Mouse (Mus musculus): ENCODE data around the gene Abhd14b. TPM values are rescaled to one million over a fixed set of nuclear protein-coding genes. Genes with fewer than 3 reads are reported as not detected.

Gene Abhd14b
- polyA plus RNA-seq, 1 experiment from 2014 or later, result 28.3 TPM

- Histone ChIP-seq H3K4me3 (replicated peaks; ENCODE audit: low read length) (peak overlapping the region; percentile 19; the same call in 1 of the 2 replicates), H3K9ac (ENCODE audit: low read length) (peak overlapping the region; percentile 37; the same call in 1 of the 2 replicates), H3K27ac (ENCODE audit: low read length) (no peak overlapping the region), H3K9me3 (replicated peaks; ENCODE audit: control insufficient read depth, low read length) (no peaks in the 10 kb centered on the region), H3K4me2 (ENCODE audit: low read depth, low read length) (peak overlapping the region; percentile 41), H3K4me1 (ENCODE audit: control insufficient read depth, insufficient read depth, low read length) (peaks cover 31% of the 10 kb centered on the region), H3K27me3 (ENCODE audit: control insufficient read depth, insufficient read depth, low read length) (no peaks in the 10 kb centered on the region; the same call in 1 of the 2 replicates), H3K36me3 (ENCODE audit: control insufficient read depth, insufficient read depth, low read length) (no peaks in the 10 kb centered on the region)
- 10% methylated on average over 18 of the region's 18 CpGs for WGBS
- no peak for ATAC-seq (ENCODE audit: insufficient read depth, low FRiP score)
These were observed 26.0 kb upstream of the Abhd14b start for GRCm38 (mm10) chr9:106421033-106421864.

GRCm38 (mm10) chr9:106421865-106422160 lies 25.4 kb upstream of the Abhd14b start:
- Histone ChIP-seq H3K9ac (ENCODE audit: low read length) (peak overlapping the region; percentile 37; the same call in 1 of the 2 replicates), H3K4me3 (replicated peaks; ENCODE audit: low read length) (peak overlapping the region; percentile 19; the same call in 1 of the 2 replicates), H3K4me2 (ENCODE audit: low read depth, low read length) (peak overlapping the region; percentile 41), H3K27me3 (ENCODE audit: control insufficient read depth, insufficient read depth, low read length) (no peaks in the 10 kb centered on the region; the same call in 1 of the 2 replicates), H3K9me3 (replicated peaks; ENCODE audit: control insufficient read depth, low read length) (no peaks in the 10 kb centered on the region), H3K27ac (ENCODE audit: low read length) (no peak overlapping the region), H3K4me1 (ENCODE audit: control insufficient read depth, insufficient read depth, low read length) (peaks cover 31% of the 10 kb centered on the region), H3K36me3 (ENCODE audit: control insufficient read depth, insufficient read depth, low read length) (no peaks in the 10 kb centered on the region)
- 1% methylated on average over 3 of the region's 3 CpGs for WGBS
- ATAC-seq (ENCODE audit: insufficient read depth, low FRiP score), result peak; percentile 61; the same call in 1 of the 2 replicates

GRCm38 (mm10) chr9:106428719-106429220 lies 18.5 kb upstream of the Abhd14b start:
- Histone ChIP-seq H3K4me2 (ENCODE audit: low read depth, low read length) (peak overlapping the region; percentile 88), H3K36me3 (ENCODE audit: control insufficient read depth, insufficient read depth, low read length) (peaks cover 23% of the 10 kb centered on the region; the same call in 1 of the 2 replicates), H3K27me3 (ENCODE audit: control insufficient read depth, insufficient read depth, low read length) (no peaks in the 10 kb centered on the region), H3K27ac (ENCODE audit: low read length) (peak overlapping the region; percentile 98), H3K9me3 (replicated peaks; ENCODE audit: control insufficient read depth, low read length) (no peaks in the 10 kb centered on the region), H3K4me1 (ENCODE audit: control insufficient read depth, insufficient read depth, low read length) (peaks cover 15% of the 10 kb centered on the region), H3K4me3 (replicated peaks; ENCODE audit: low read length) (peak overlapping the region; percentile 94), H3K9ac (ENCODE audit: low read length) (peak overlapping the region; percentile 82)
- WGBS, result 11% methylated on average over 11 of the region's 11 CpGs
- peak; percentile 55 for ATAC-seq (ENCODE audit: insufficient read depth, low FRiP score)

DNA sequence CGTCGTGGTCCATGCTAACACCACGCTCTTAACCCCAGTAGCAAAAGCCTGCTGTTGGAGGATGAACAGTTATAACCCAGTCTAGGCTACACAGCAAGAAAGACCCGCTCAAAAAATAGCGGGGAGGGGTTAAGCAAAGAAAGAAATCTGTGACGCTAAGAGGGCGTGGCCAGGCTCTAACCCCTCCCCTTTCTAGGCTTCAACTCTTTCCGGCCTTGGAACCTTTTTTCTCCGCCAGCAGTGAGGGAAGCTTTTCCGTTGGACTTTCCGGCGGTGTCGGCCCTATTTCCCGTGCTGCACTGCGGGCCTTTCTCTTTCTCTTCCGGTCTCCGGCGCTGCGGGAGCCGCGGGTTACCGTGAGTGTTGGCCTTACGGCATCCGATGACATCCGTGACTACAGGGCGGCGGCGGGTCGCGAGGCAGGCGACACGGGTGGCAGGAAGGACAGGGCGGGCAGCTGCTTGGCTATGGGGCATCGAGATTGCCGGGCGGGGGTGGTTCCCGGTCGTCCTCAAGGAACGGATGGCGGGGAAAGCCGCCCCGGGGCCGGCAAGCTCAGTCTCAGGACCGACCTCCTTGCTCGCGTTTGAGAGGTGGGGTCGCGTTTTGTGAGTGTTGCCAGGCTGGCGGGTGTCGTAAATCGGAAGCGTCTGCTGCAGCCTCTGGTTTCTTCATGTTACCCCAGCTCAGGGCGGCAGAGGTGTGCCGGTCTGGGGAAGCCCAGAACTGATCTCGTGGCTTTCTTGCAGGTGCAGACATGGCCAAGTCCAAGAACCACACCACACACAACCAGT lies 17.8 kb upstream of the Abhd14b start, which contains the start of gene Rpl29:
Gene Rpl29, plus strand, starts transcription at position 234 of the 794 bp plus-strand sequence.
- WGBS, result under 1% methylated on average over 55 of the region's 55 CpGs

DNA sequence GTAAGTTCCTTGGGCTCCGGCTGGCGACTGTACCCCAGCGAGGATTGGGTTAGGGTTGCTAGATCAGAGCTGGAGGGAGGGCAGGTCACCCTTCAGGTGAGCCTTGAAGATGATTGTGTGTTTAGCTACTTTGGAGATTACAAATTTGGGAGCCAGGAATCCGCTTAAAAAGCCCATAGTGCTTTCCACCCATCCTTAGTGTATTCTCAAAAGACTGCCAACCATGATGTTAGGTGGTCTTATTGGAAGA lies 17.3 kb upstream of the Abhd14b start:
- Histone ChIP-seq H3K9ac (ENCODE audit: low read length) (peak overlapping the region; percentile 98), H3K4me2 (ENCODE audit: low read depth, low read length) (peak overlapping the region; percentile 71), H3K4me1 (ENCODE audit: control insufficient read depth, insufficient read depth, low read length) (peaks cover 15% of the 10 kb centered on the region), H3K9me3 (replicated peaks; ENCODE audit: control insufficient read depth, low read length) (no peaks in the 10 kb centered on the region), H3K4me3 (replicated peaks; ENCODE audit: low read length) (peak overlapping the region; percentile 94), H3K27me3 (ENCODE audit: control insufficient read depth, insufficient read depth, low read length) (no peaks in the 10 kb centered on the region), H3K36me3 (ENCODE audit: control insufficient read depth, insufficient read depth, low read length) (peaks cover 23% of the 10 kb centered on the region; the same call in 1 of the 2 replicates), H3K27ac (ENCODE audit: low read length) (peak overlapping the region; percentile 92)
- under 1% methylated on average over 4 of the region's 4 CpGs for WGBS
- ATAC-seq (ENCODE audit: insufficient read depth, low FRiP score), result no peak

More for the DNA sequence above, 17.8 kb upstream of the Abhd14b start, which contains the start of gene Rpl29:
- Histone ChIP-seq H3K27me3 (ENCODE audit: control insufficient read depth, insufficient read depth, low read length) (no peaks in the 10 kb centered on the region), H3K9me3 (replicated peaks; ENCODE audit: control insufficient read depth, low read length) (no peaks in the 10 kb centered on the region), H3K4me3 (replicated peaks; ENCODE audit: low read length) (peak within 1 kb of the TSS; percentile 94), H3K27ac (ENCODE audit: low read length) (peak within 1 kb of the TSS; percentile 98), H3K4me2 (ENCODE audit: low read depth, low read length) (peak within 1 kb of the TSS; percentile 88), H3K36me3 (ENCODE audit: control insufficient read depth, insufficient read depth, low read length) (peaks cover 23% of the 10 kb centered on the region; the same call in 1 of the 2 replicates), H3K9ac (ENCODE audit: low read length) (peak within 1 kb of the TSS; percentile 98), H3K4me1 (ENCODE audit: control insufficient read depth, insufficient read depth, low read length) (peaks cover 15% of the 10 kb centered on the region)
- ATAC-seq (ENCODE audit: insufficient read depth, low FRiP score), result peak; percentile 92

DNA sequence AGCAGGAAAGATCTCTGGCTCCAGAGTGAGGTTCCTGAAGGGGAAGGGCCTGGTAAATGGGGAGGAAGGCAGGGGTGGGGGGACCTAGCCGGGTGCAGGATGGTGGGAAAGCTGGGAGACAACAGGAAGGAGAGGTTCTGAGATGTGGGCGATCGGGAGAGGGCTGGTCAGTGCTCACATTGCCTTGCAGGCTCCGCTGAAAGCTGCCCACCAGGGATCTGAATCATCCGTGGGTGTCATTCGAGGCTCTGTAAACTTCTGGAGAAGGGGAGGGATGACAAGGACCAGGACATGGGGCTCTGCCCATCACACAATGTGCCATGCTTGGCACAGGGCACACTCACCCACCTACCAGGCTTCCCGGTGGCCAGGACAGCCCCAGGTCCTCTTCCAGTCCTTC lies 13.9 kb upstream of the Abhd14b start:
- Histone ChIP-seq H3K9ac (ENCODE audit: low read length) (no peak overlapping the region), H3K27ac (ENCODE audit: low read length) (no peak overlapping the region), H3K4me3 (replicated peaks; ENCODE audit: low read length) (no peak overlapping the region), H3K4me2 (ENCODE audit: low read depth, low read length) (no peak overlapping the region), H3K36me3 (ENCODE audit: control insufficient read depth, insufficient read depth, low read length) (peaks cover 23% of the 10 kb centered on the region; the same call in 1 of the 2 replicates), H3K27me3 (ENCODE audit: control insufficient read depth, insufficient read depth, low read length) (no peaks in the 10 kb centered on the region), H3K4me1 (ENCODE audit: control insufficient read depth, insufficient read depth, low read length) (peaks cover 32% of the 10 kb centered on the region), H3K9me3 (replicated peaks; ENCODE audit: control insufficient read depth, low read length) (no peaks in the 10 kb centered on the region)
- WGBS, result 72% methylated on average over 7 of the region's 7 CpGs
- ATAC-seq (ENCODE audit: insufficient read depth, low FRiP score), result no peak

GRCm38 (mm10) chr9:106436566-106436965 lies 10.7 kb upstream of the Abhd14b start:
- Histone ChIP-seq H3K36me3 (ENCODE audit: control insufficient read depth, insufficient read depth, low read length) (peaks cover 14% of the 10 kb centered on the region; the same call in 1 of the 2 replicates), H3K4me1 (ENCODE audit: control insufficient read depth, insufficient read depth, low read length) (peaks cover 27% of the 10 kb centered on the region), H3K4me3 (replicated peaks; ENCODE audit: low read length) (no peak overlapping the region), H3K9me3 (replicated peaks; ENCODE audit: control insufficient read depth, low read length) (no peaks in the 10 kb centered on the region), H3K27me3 (ENCODE audit: control insufficient read depth, insufficient read depth, low read length) (no peaks in the 10 kb centered on the region), H3K4me2 (ENCODE audit: low read depth, low read length) (peak overlapping the region; percentile 86; the same call in 1 of the 2 replicates), H3K9ac (ENCODE audit: low read length) (peak overlapping the region; percentile 50; the same call in 1 of the 2 replicates), H3K27ac (ENCODE audit: low read length) (no peak overlapping the region)
- 81% methylated on average over 9 of the region's 9 CpGs for WGBS
- no peak for ATAC-seq (ENCODE audit: insufficient read depth, low FRiP score)

DNA sequence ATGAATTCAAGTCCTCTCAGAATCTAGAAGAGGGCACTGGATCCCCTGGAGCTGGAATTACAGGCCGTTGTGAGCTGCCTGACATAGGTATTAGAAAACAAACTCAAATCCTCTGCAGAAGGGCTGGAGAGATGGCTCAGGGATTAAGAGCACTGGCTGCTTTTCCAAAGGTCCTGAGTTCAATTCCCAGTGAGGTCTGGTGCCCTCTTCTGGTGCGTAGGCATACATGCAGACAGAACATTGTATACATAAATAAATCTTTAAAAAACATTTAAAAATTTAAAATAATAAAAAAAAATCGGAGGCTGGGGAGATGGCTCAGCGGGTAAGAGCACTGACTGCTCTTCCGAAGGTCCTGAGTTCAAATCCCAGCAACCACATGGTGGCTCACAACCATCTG lies 4.6 kb upstream of the Abhd14b start:
- Histone ChIP-seq H3K27me3 (ENCODE audit: control insufficient read depth, insufficient read depth, low read length) (no peaks in the 10 kb centered on the region), H3K4me1 (ENCODE audit: control insufficient read depth, insufficient read depth, low read length) (peaks cover 22% of the 10 kb centered on the region), H3K36me3 (ENCODE audit: control insufficient read depth, insufficient read depth, low read length) (no peaks in the 10 kb centered on the region), H3K27ac (ENCODE audit: low read length) (no peak overlapping the region), H3K9me3 (replicated peaks; ENCODE audit: control insufficient read depth, low read length) (no peaks in the 10 kb centered on the region), H3K4me2 (ENCODE audit: low read depth, low read length) (no peak overlapping the region), H3K9ac (ENCODE audit: low read length) (no peak overlapping the region), H3K4me3 (replicated peaks; ENCODE audit: low read length) (no peak overlapping the region)
- ATAC-seq (ENCODE audit: insufficient read depth, low FRiP score), result no peak
- WGBS, result 74% methylated on average over 5 of the region's 5 CpGs
